Mouse (Mus musculus): ENCODE data around the gene Desi1.

- TF ChIP-seq MAZ (IDR thresholded peaks at IDR 0.05; ENCODE audit: low read depth, low read length) (no peak), CTCF (conservative IDR thresholded peaks at IDR 0.05 in 1 of 2, IDR thresholded peaks at IDR 0.05 in 1 of 2; ENCODE audit: low read depth in 2 of 2, low read length in 2 of 2) (no peak), ZKSCAN1 (IDR thresholded peaks at IDR 0.05; ENCODE audit: borderline replicate concordance, low read depth, low read length) (no peak), POLR2A (IDR thresholded peaks at IDR 0.05; ENCODE audit: low read depth, low read length) (no peak)
Observed at GRCm38 (mm10) chr15:82073490-82073889, 39.8 kb upstream of the Desi1 start.

Data from CH12.LX (cell line).